ENCODE assay signal across 8 mouse cellular contexts in genomic region chr7:16364901-16365500, GRCm38 (mm10). TPM values are rescaled to one million over a fixed set of nuclear protein-coding genes. Genes with fewer than 3 reads are reported as not detected.
A peak's percentile ranks its signal among the peaks of the same experiment; 100 is the strongest.
DNase-seq lines count a peak whose midpoint lies in the region; ATAC-seq and TF ChIP-seq lines count a peak whose summit lies in the region.

No protein-coding gene starts in this region.

- H3K4me2 ChIP-seq in intestine, postnatal 0 days (replicated peaks; ENCODE audit: low read depth), result 0 out of 2 replicates have a peak overlapping the region, but pooled peaks have one; percentile 17
- peak overlapping the region; percentile 22; the same call in 1 of the 2 replicates for H3K4me2 ChIP-seq in neural tube, embryonic 12.5 days (replicated peaks)

- H3K4me3 ChIP-seq in embryonic facial prominence, embryonic 10.5 days, result no peak overlapping the region
- H3K4me3 ChIP-seq in intestine, postnatal 0 days (ENCODE audit: low read depth, low read length), result no peak overlapping the region
- no peak overlapping the region for H3K4me3 ChIP-seq in neural tube, embryonic 12.5 days

- ATAC-seq in intestine, postnatal 0 days, result peak; percentile 83
- peak; percentile 91 for ATAC-seq in neural tube, embryonic 12.5 days (ENCODE audit: low FRiP score, low read depth)

- no peaks in the 10 kb centered on the region for H3K9me3 ChIP-seq in embryonic facial prominence, embryonic 10.5 days
- H3K9me3 ChIP-seq in intestine, postnatal 0 days (ENCODE audit: control insufficient read depth), result no peaks in the 10 kb centered on the region
- no peaks in the 10 kb centered on the region for H3K9me3 ChIP-seq in neural tube, embryonic 12.5 days

- H3K9ac ChIP-seq in intestine, postnatal 0 days (ENCODE audit: low read depth, low read length), result no peak overlapping the region
- no peak overlapping the region for H3K9ac ChIP-seq in neural tube, embryonic 12.5 days

- no peak overlapping the region for H3K27ac ChIP-seq in embryonic facial prominence, embryonic 10.5 days (replicated peaks)
- H3K27ac ChIP-seq in intestine, postnatal 0 days (ENCODE audit: low read depth, low read length), result peak overlapping the region; percentile 87
- peak overlapping the region; percentile 75 for H3K27ac ChIP-seq in neural tube, embryonic 12.5 days

- peak; percentile 64 for TF ChIP-seq CTCF in intestine, postnatal 0 days (IDR thresholded peaks at IDR 0.05; ENCODE audit: low read depth)

- H3K4me1 ChIP-seq in embryonic facial prominence, embryonic 10.5 days, result peaks cover 14% of the 10 kb centered on the region
- H3K4me1 ChIP-seq in intestine, postnatal 0 days (replicated peaks; ENCODE audit: control insufficient read depth, insufficient read depth, low read length), result peaks cover 4% of the 10 kb centered on the region; the same call in 1 of the 2 replicates
- peaks cover 36% of the 10 kb centered on the region for H3K4me1 ChIP-seq in neural tube, embryonic 12.5 days

- no peaks in the 10 kb centered on the region for H3K27me3 ChIP-seq in embryonic facial prominence, embryonic 10.5 days (replicated peaks; ENCODE audit: low read depth, poor library complexity, severe bottlenecking)
- H3K27me3 ChIP-seq in intestine, postnatal 0 days (replicated peaks; ENCODE audit: control insufficient read depth, insufficient read depth, low read length), result no peaks in the 10 kb centered on the region
- no peaks in the 10 kb centered on the region for H3K27me3 ChIP-seq in neural tube, embryonic 12.5 days (replicated peaks)

- peak; percentile 18 for DNase-seq in ovary, adult 18-20 months (ENCODE audit: low spot score)
- no peak for DNase-seq in ovary, postnatal 14 days (ENCODE audit: low spot score)
- DNase-seq in embryonic facial prominence, embryonic 10.5 days (ENCODE audit: low spot score), result peak; percentile 22
- DNase-seq in cerebellum, adult 11 months, result no peak
- no peak for DNase-seq in spleen, postnatal 4 days (ENCODE audit: low spot score in 2 of 2)
- no peak for DNase-seq in thymus, postnatal 36 days

- peaks cover 98% of the 10 kb centered on the region for H3K36me3 ChIP-seq in embryonic facial prominence, embryonic 10.5 days (replicated peaks)
- H3K36me3 ChIP-seq in intestine, postnatal 0 days (ENCODE audit: control insufficient read depth, insufficient read depth), result peaks cover 29% of the 10 kb centered on the region
- peaks cover 51% of the 10 kb centered on the region for H3K36me3 ChIP-seq in neural tube, embryonic 12.5 days

- 40% methylated on average over 4 of the region's 4 CpGs for WGBS in embryonic facial prominence, embryonic 10.5 days
- WGBS in intestine, postnatal 0 days, result 31% methylated on average over 4 of the region's 4 CpGs
- WGBS in neural tube, embryonic 12.5 days, result 10% methylated on average over 4 of the region's 4 CpGs

RNA-seq across cellular contexts. Expression of gene Sae1, which starts 22.6 kb away (rescaled TPM):
- 479 and 497 TPM in 2 replicates for polyA plus RNA-seq in embryonic facial prominence, embryonic 10.5 days (2016; fragmentation: Nextera tagmentation; extraction: Ambion mirVana)
- polyA plus RNA-seq in intestine, postnatal 0 days (2015; fragmentation: Nextera tagmentation; extraction: Ambion mirVana), result 90.7 and 91.5 TPM in 2 replicates
- polyA plus RNA-seq in neural tube, embryonic 12.5 days (2016; fragmentation: Nextera tagmentation; extraction: Ambion mirVana), result 321 and 328 TPM in 2 replicates

RNA-seq across cellular contexts. Expression of gene Zc3h4, which starts 35.7 kb away (rescaled TPM):
- polyA plus RNA-seq in embryonic facial prominence, embryonic 10.5 days (2016; fragmentation: Nextera tagmentation; extraction: Ambion mirVana), result 20.5 and 22.2 TPM in 2 replicates
- 12.9 and 13.5 TPM in 2 replicates for polyA plus RNA-seq in intestine, postnatal 0 days (2015; fragmentation: Nextera tagmentation; extraction: Ambion mirVana)
- polyA plus RNA-seq in neural tube, embryonic 12.5 days (2016; fragmentation: Nextera tagmentation; extraction: Ambion mirVana), result 26.6 and 27.8 TPM in 2 replicates

RNA-seq across cellular contexts. Expression of gene Bbc3, which starts 56.8 kb away (rescaled TPM):
- 12.9 and 13.4 TPM in 2 replicates for polyA plus RNA-seq in embryonic facial prominence, embryonic 10.5 days (2016; fragmentation: Nextera tagmentation; extraction: Ambion mirVana)
- polyA plus RNA-seq in intestine, postnatal 0 days (2015; fragmentation: Nextera tagmentation; extraction: Ambion mirVana), result 6.6 and 7.0 TPM in 2 replicates
- 22.7 and 25.0 TPM in 2 replicates for polyA plus RNA-seq in neural tube, embryonic 12.5 days (2016; fragmentation: Nextera tagmentation; extraction: Ambion mirVana)

Comparison
In these comparisons a context has a peak if more than half of its experiments do, and no peak if none do; other contexts are left out.
1. DNase-seq: peak in ovary, adult 18-20 months (single experiment) and embryonic facial prominence, embryonic 10.5 days (single experiment); none in ovary, postnatal 14 days (single experiment), cerebellum, adult 11 months (single experiment), spleen, postnatal 4 days (0 of 2) and thymus, postnatal 36 days (0 of 2).